Mouse (Mus musculus) cortical plate, adult 2 months (tissue): Measurements from ENCODE around the gene Fam167b. TPM values are rescaled to one million over a fixed set of nuclear protein-coding genes. Genes with fewer than 3 reads are reported as not detected.
"Not testable (repeated sequence)": the region's sequence is repeated elsewhere in the genome, so short reads cannot be mapped to it uniquely, and the experiment has no call there.

Experiments used
- H3K27ac ChIP-seq: fragments of 200-500 bp; 2 replicates; pipeline ENCODE4 v1.5.1; 2012; ENCODE audit warnings: low read length, control low read depth, inconsistent platforms; ENCODE audit not compliant: insufficient read depth
- H3K4me1 ChIP-seq: fragments of 200-500 bp; 2 replicates; pipeline ENCODE4 v1.6.1; 2011; ENCODE audit warnings: low read length; ENCODE audit not compliant: control insufficient read depth, insufficient read depth
- H3K4me3 ChIP-seq: fragments of 200-500 bp; 2 replicates; pipeline ENCODE4 v1.5.1; 2011; ENCODE audit warnings: mild to moderate bottlenecking, low read length, control low read depth; ENCODE audit not compliant: insufficient read depth
- CTCF ChIP-seq: fragments of 200-500 bp; IDR thresholded peaks from 2 replicates; pipeline ENCODE4 v1.5.1; 2011; ENCODE audit warnings: mild to moderate bottlenecking, control low read depth, low read length; ENCODE audit not compliant: insufficient read depth; ENCODE audit errors: extremely low read depth
- POLR2A ChIP-seq: fragments of 200-500 bp; IDR thresholded peaks from 2 replicates; pipeline ENCODE4 v1.6.1; 2011; ENCODE audit warnings: mild to moderate bottlenecking, low read length, control low read depth; ENCODE audit not compliant: insufficient read depth; ENCODE audit errors: extremely low read depth
- polyA plus RNA-seq: library from polyadenylated mRNA; depleted of rRNA; stranded (reverse); fragments of >200 nt; gene quantifications from 2 replicates; pipeline ENCODE4 v1.2.3, GENCODE M21; 2012; rRNA removed

The Fam167b gene
- polyA plus RNA-seq, 1 experiment: 1.2 TPM

GRCm38 (mm10) chr4:129544106-129544505 lies 34.2 kb downstream of the Fam167b start:
- Histone ChIP-seq H3K4me3 (no peak overlapping the region), H3K27ac (no peak overlapping the region), H3K4me1 (0 out of 2 replicates have a peak, but pooled peaks cover 2% of the 10 kb centered on the region)
- TF ChIP-seq CTCF (no peak), POLR2A (no peak)

GRCm38 (mm10) chr4:129542592-129543141 lies 35.7 kb downstream of the Fam167b start, which contains the start of gene Hdac1:
Hdac1 (minus strand) TSS chr4:129542713.
- no peak for TF ChIP-seq POLR2A
- no peak for TF ChIP-seq CTCF
- Histone ChIP-seq H3K27ac (no peak within 1 kb of the TSS), H3K4me3 (peak within 1 kb of the TSS; percentile 79), H3K4me1 (0 out of 2 replicates have a peak, but pooled peaks cover 2% of the 10 kb centered on the region)

- peak overlapping the region; percentile 79 for H3K4me3 ChIP-seq
- TF ChIP-seq CTCF: peak; percentile 11; the same call in 1 of the 2 replicates
- TF ChIP-seq POLR2A: no peak
- H3K4me1 ChIP-seq: 0 out of 2 replicates have a peak, but pooled peaks cover 2% of the 10 kb centered on the region
- H3K27ac ChIP-seq: no peak overlapping the region
Measured at GRCm38 (mm10) chr4:129541868-129542591, 36.3 kb downstream of the Fam167b start.

- no peak for TF ChIP-seq CTCF
- no peak for TF ChIP-seq POLR2A
- Histone ChIP-seq H3K4me3 (no peak overlapping the region), H3K4me1 (0 out of 2 replicates have a peak, but pooled peaks cover 2% of the 10 kb centered on the region), H3K27ac (no peak overlapping the region)
Measured at GRCm38 (mm10) chr4:129540012-129540411, 38.3 kb downstream of the Fam167b start.

- not testable (repeated sequence) for H3K4me3 ChIP-seq, H3K27ac ChIP-seq, H3K4me1 ChIP-seq
Measured at GRCm38 (mm10) chr4:129528901-129529300, 49.4 kb downstream of the Fam167b start.

Other genes with a start within 250 kb of the Fam167b start
- gene Rbbp4, start 243.2 kb downstream of the Fam167b start, polyA plus RNA-seq: 64.5 and 65.4 TPM in 2 replicates
- gene Zbtb8os, start 242.9 kb downstream of the Fam167b start, polyA plus RNA-seq: 29.6 and 31.5 TPM in 2 replicates
- gene Zbtb8a, start 200.4 kb downstream of the Fam167b start, polyA plus RNA-seq: 8.8 and 8.9 TPM in 2 replicates
- gene Zbtb8b, start 137.7 kb downstream of the Fam167b start, polyA plus RNA-seq: 2.5 and 3.0 TPM in 2 replicates
- gene Bsdc1, start 117.0 kb downstream of the Fam167b start, polyA plus RNA-seq: 27.9 and 28.3 TPM in 2 replicates
- 0.19 and 0.36 TPM in 2 replicates for gene Tssk3, start 87.5 kb downstream of the Fam167b start, polyA plus RNA-seq
- gene Fam229a, start 87.4 kb downstream of the Fam167b start, polyA plus RNA-seq: 0.79 and 0.88 TPM in 2 replicates
- 129 and 134 TPM in 2 replicates for gene Marcksl1, start 65.0 kb downstream of the Fam167b start, polyA plus RNA-seq
- gene Hdac1, start 35.8 kb downstream of the Fam167b start, polyA plus RNA-seq: 55.4 and 61.7 TPM in 2 replicates
- gene Lck, start 4.9 kb downstream of the Fam167b start, polyA plus RNA-seq: 2.3 and 3.3 TPM in 2 replicates
- gene Eif3i, start 22.1 kb upstream of the Fam167b start, polyA plus RNA-seq: 228 and 229 TPM in 2 replicates
- gene Tmem234, start 22.1 kb upstream of the Fam167b start, polyA plus RNA-seq: 143 and 148 TPM in 2 replicates
- gene Dcdc2b, start 35.7 kb upstream of the Fam167b start, polyA plus RNA-seq: 11.1 and 11.3 TPM in 2 replicates
- gene Iqcc, start 40.5 kb upstream of the Fam167b start, polyA plus RNA-seq: 34.9 and 35.4 TPM in 2 replicates
- 89.1 and 99.2 TPM in 2 replicates for gene Ccdc28b, start 45.4 kb upstream of the Fam167b start, polyA plus RNA-seq
- gene Txlna, start 62.5 kb upstream of the Fam167b start, polyA plus RNA-seq: 32.2 and 33.4 TPM in 2 replicates
- 50.6 and 52.9 TPM in 2 replicates for gene Kpna6, start 94.2 kb upstream of the Fam167b start, polyA plus RNA-seq
- 20.2 and 21.1 TPM in 2 replicates for gene Tmem39b, start 118.3 kb upstream of the Fam167b start, polyA plus RNA-seq
- 33.4 and 34.2 TPM in 2 replicates for gene Khdrbs1, start 163.8 kb upstream of the Fam167b start, polyA plus RNA-seq
- 83.2 and 87.8 TPM in 2 replicates for gene Ptp4a2, start 232.7 kb upstream of the Fam167b start, polyA plus RNA-seq